Comparison of ENCODE assay signal across 8 mouse cellular contexts in the genomic region with DNA sequence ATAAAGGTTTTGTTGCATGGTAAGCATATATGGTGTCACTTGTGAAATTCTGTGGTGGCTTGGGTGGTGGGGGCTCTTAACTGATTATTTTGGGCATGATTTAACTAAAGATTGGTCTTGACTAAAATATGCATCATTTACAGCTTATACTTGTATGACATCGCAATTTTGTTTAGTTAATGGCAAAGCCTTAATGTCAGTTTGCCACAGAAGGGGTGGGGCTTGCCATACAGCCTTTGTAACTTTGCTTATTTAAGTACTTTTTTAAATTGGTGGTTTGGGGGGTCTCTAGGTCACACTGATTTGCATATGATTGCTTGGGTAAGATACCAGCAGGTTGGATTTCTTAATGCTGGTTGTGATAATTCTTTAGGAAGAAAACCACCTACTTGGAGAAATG. TPM values are rescaled to one million over a fixed set of nuclear protein-coding genes. Genes with fewer than 3 reads are reported as not detected.
A peak's percentile ranks its signal among the peaks of the same experiment; 100 is the strongest.
DNase-seq lines count a peak whose midpoint lies in the region; ATAC-seq and TF ChIP-seq lines count a peak whose summit lies in the region.

No protein-coding gene starts in this region.

- peaks cover 2 to 24% of the 10 kb centered on the region in 2 experiments; a peak in 3 of 4 replicates for H3K4me1 ChIP-seq in heart, embryonic 14.5 days (ENCODE audit: control insufficient read depth in 2 of 2, insufficient read depth in 2 of 2, low read length in 2 of 2)
- peaks cover 0 to 2% of the 10 kb centered on the region in 2 experiments; a peak in 1 of 4 replicates for H3K4me1 ChIP-seq in ES-E14 (ENCODE audit: control insufficient read depth in 2 of 2, insufficient read depth in 2 of 2, low read length in 2 of 2, poor library complexity in 1 of 2)
- H3K4me1 ChIP-seq in forebrain, embryonic 16.5 days (replicated peaks; ENCODE audit: control insufficient read depth, insufficient read depth, low read length) = peaks cover 33% of the 10 kb centered on the region
- peaks cover 25% of the 10 kb centered on the region for H3K4me1 ChIP-seq in liver, postnatal 0 days (ENCODE audit: insufficient read depth)

- in situ Hi-C loops in ES-E14 (cut with MboI; ENCODE audit: low sequenced_read_pairs in 2 of 2, unreplicated experiment in 2 of 2) = no loop called here

- no peaks in the 10 kb centered on the region for H3K27me3 ChIP-seq in heart, embryonic 14.5 days (ENCODE audit: control insufficient read depth, insufficient read depth, low read length)
- H3K27me3 ChIP-seq in forebrain, embryonic 16.5 days (replicated peaks; ENCODE audit: control insufficient read depth, insufficient read depth, low read length) = no peaks in the 10 kb centered on the region
- H3K27me3 ChIP-seq in liver, postnatal 0 days (ENCODE audit: insufficient read depth, low read length) = no peaks in the 10 kb centered on the region

- ATAC-seq in heart, embryonic 14.5 days (ENCODE audit: insufficient number of reproducible peaks, insufficient read depth, low FRiP score, low read depth) = no peak
- ATAC-seq in forebrain, embryonic 16.5 days = no peak
- no peak for ATAC-seq in liver, postnatal 0 days
- ATAC-seq in frontal cortex, adult (ENCODE audit: low TSS enrichment) = no peak

- 27% methylated on average over 1 of the region's 1 CpGs for WGBS in heart, embryonic 14.5 days
- 33% methylated on average over 1 of the region's 1 CpGs for WGBS in forebrain, embryonic 16.5 days
- 29% methylated on average over 1 of the region's 1 CpGs for WGBS in liver, postnatal 0 days (ENCODE audit: insufficient replicate concordance)

- no peaks in the 10 kb centered on the region for H3K9me3 ChIP-seq in heart, embryonic 14.5 days (ENCODE audit: control insufficient read depth, low read length)
- no peaks in the 10 kb centered on the region for H3K9me3 ChIP-seq in ES-E14 (ENCODE audit: control insufficient read depth, insufficient read depth, low read depth, low read length)
- no peaks in the 10 kb centered on the region for H3K9me3 ChIP-seq in forebrain, embryonic 16.5 days (ENCODE audit: control insufficient read depth, low read length)
- H3K9me3 ChIP-seq in liver, postnatal 0 days (ENCODE audit: low read length) = no peaks in the 10 kb centered on the region

- no peak for TF ChIP-seq EP300 in liver, postnatal 0 days (IDR thresholded peaks at IDR 0.05; ENCODE audit: low read depth)

- intact Hi-C loops in heart, postnatal 25 days (cut with DNase I) = loop anchor here (5.0 to 10.0 kb wide), 2 partner anchors 96 to 618 kb away; partner anchors contain the start of genes Akap10, Ncor1 and Pigl

- H3K36me3 ChIP-seq in heart, embryonic 14.5 days (ENCODE audit: control insufficient read depth, insufficient read depth, low read length) = peaks cover 21% of the 10 kb centered on the region
- peaks cover 6% of the 10 kb centered on the region for H3K36me3 ChIP-seq in ES-E14 (ENCODE audit: control insufficient read depth, insufficient read depth, low read length, poor library complexity, severe bottlenecking)
- peaks cover 2% of the 10 kb centered on the region; the same call in 1 of the 2 replicates for H3K36me3 ChIP-seq in forebrain, embryonic 16.5 days (ENCODE audit: control insufficient read depth, insufficient read depth)
- peaks cover 24% of the 10 kb centered on the region for H3K36me3 ChIP-seq in liver, postnatal 0 days (replicated peaks; ENCODE audit: insufficient read depth, low read length)

- H3K27ac ChIP-seq in heart, embryonic 14.5 days (replicated peaks in 1 of 2; ENCODE audit: control insufficient read depth in 1 of 2, insufficient read depth in 1 of 2, low read depth in 2 of 2, low read length in 2 of 2) = no peak overlapping the region
- H3K27ac ChIP-seq in ES-E14 (ENCODE audit: insufficient read depth, low read depth, low read length, poor library complexity, severe bottlenecking) = no peak overlapping the region
- H3K27ac ChIP-seq in forebrain, embryonic 16.5 days (ENCODE audit: low read length) = no peak overlapping the region
- no peak overlapping the region for H3K27ac ChIP-seq in liver, postnatal 0 days (ENCODE audit: low read depth)

- peak overlapping the region; percentile 76 for H3K9ac ChIP-seq in heart, embryonic 14.5 days (ENCODE audit: low read length)
- H3K9ac ChIP-seq in ES-E14 (ENCODE audit: insufficient read depth, low read depth, low read length, poor library complexity, severe bottlenecking) = no peak overlapping the region; the same call in 1 of the 2 replicates
- peak overlapping the region; percentile 10; the same call in 1 of the 2 replicates for H3K9ac ChIP-seq in forebrain, embryonic 16.5 days (replicated peaks; ENCODE audit: low read depth, low read length)
- peak overlapping the region; percentile 35 for H3K9ac ChIP-seq in liver, postnatal 0 days (replicated peaks)

- peak overlapping the region; percentile 45 to 56 for H3K4me3 ChIP-seq in heart, embryonic 14.5 days (ENCODE audit: control insufficient read depth in 1 of 2, insufficient read depth in 1 of 2, low read depth in 1 of 2, low read length in 2 of 2)
- H3K4me3 ChIP-seq in ES-E14 (ENCODE audit: insufficient read depth in 1 of 2, low read depth in 1 of 2, low read length in 2 of 2, poor library complexity in 1 of 2, severe bottlenecking in 1 of 2) = peak overlapping the region; percentile 43 to 59
- peak overlapping the region; percentile 42 for H3K4me3 ChIP-seq in forebrain, embryonic 16.5 days (replicated peaks; ENCODE audit: low read length)
- H3K4me3 ChIP-seq in liver, postnatal 0 days (ENCODE audit: low read depth, low read length) = peak overlapping the region; percentile 52

- no peak for DNase-seq in heart, postnatal 25 days (ENCODE audit: low spot score)
- DNase-seq in ES-E14 (ENCODE audit: low read depth, low spot score) = no peak
- no peak for DNase-seq in liver, postnatal 0 days
- DNase-seq in adrenal gland, adult 8-10 months = no peak
- no peak for DNase-seq in testis, postnatal 14 days (ENCODE audit: low spot score)

- peak overlapping the region; percentile 98 for H3K4me2 ChIP-seq in heart, embryonic 14.5 days (ENCODE audit: low read length)
- peak overlapping the region; percentile 74 for H3K4me2 ChIP-seq in forebrain, embryonic 16.5 days (ENCODE audit: low read length)
- H3K4me2 ChIP-seq in liver, postnatal 0 days (ENCODE audit: low read depth, low read length) = peak overlapping the region; percentile 74

- no peak for TF ChIP-seq CTCF in liver, postnatal 0 days (IDR thresholded peaks at IDR 0.05; ENCODE audit: low read depth)

TF ChIP-seq in ES-E14, 5 proteins besides CTCF, POLR2A, EP300 and RAD21:
- TF ChIP-seq ZNF384 (IDR thresholded peaks at IDR 0.05; ENCODE audit: low read depth, low read length) (no peak), HCFC1 (IDR thresholded peaks at IDR 0.05; ENCODE audit: borderline replicate concordance, insufficient read depth, low read length) (no peak), MAFK (IDR thresholded peaks at IDR 0.05; ENCODE audit: insufficient read depth, low read depth, low read length) (no peak), ZC3H11A (IDR thresholded peaks at IDR 0.05; ENCODE audit: borderline replicate concordance, low read depth, low read length) (no peak), CHD2 (IDR thresholded peaks at IDR 0.05; ENCODE audit: low read depth, low read length) (no peak)

RNA-seq across cellular contexts. Expression of gene Ubb, which starts 2.2 kb away (rescaled TPM):
- 2,716 and 2,876 TPM in 2 replicates for polyA plus RNA-seq in heart, embryonic 14.5 days (2014; fragmentation: Nextera tagmentation; extraction: Ambion mirVana)
- total RNA-seq in heart, postnatal 25 days (2021) = 100 to 1,000 TPM; 561 to 624 TPM
- total RNA-seq in ES-E14 (2012; rRNA removed) = 1,350 and 1,664 TPM in 2 replicates
- polyA plus RNA-seq in forebrain, embryonic 16.5 days (2015; fragmentation: Nextera tagmentation; extraction: Ambion mirVana) = 4,671 and 4,745 TPM in 2 replicates
- polyA plus RNA-seq in liver, postnatal 0 days (2015; fragmentation: Nextera tagmentation; extraction: Ambion mirVana) = 1,161 and 1,214 TPM in 2 replicates
- total RNA-seq in adrenal gland, adult 8-10 months (2022) = 1,000 to 10,000 TPM; 1,433 to 1,769 (median 1,540) TPM

RNA-seq across cellular contexts. Expression of gene Cenpv, which starts 14.1 kb away (rescaled TPM):
- polyA plus RNA-seq in heart, embryonic 14.5 days (2014; fragmentation: Nextera tagmentation; extraction: Ambion mirVana) = 29.8 and 37.7 TPM in 2 replicates
- 10 to 100 TPM; 22.5 to 26.4 TPM for total RNA-seq in heart, postnatal 25 days (2021)
- 66.5 and 68.0 TPM in 2 replicates for total RNA-seq in ES-E14 (2012; rRNA removed)
- 79.5 and 86.3 TPM in 2 replicates for polyA plus RNA-seq in forebrain, embryonic 16.5 days (2015; fragmentation: Nextera tagmentation; extraction: Ambion mirVana)
- 9.8 and 14.0 TPM in 2 replicates for polyA plus RNA-seq in liver, postnatal 0 days (2015; fragmentation: Nextera tagmentation; extraction: Ambion mirVana)
- 10 to 100 TPM; 31.1 to 42.2 (median 39.0) TPM for total RNA-seq in adrenal gland, adult 8-10 months (2022)

RNA-seq across cellular contexts. Expression of gene Trpv2, which starts 21.1 kb away (rescaled TPM):
- polyA plus RNA-seq in heart, embryonic 14.5 days (2014; fragmentation: Nextera tagmentation; extraction: Ambion mirVana) = 3.7 and 4.2 TPM in 2 replicates
- total RNA-seq in heart, postnatal 25 days (2021) = 1 to 10 TPM; 2.4 to 3.3 TPM
- total RNA-seq in ES-E14 (2012; rRNA removed) = 9.8 and 13.4 TPM in 2 replicates
- 19.1 and 27.2 TPM in 2 replicates for polyA plus RNA-seq in forebrain, embryonic 16.5 days (2015; fragmentation: Nextera tagmentation; extraction: Ambion mirVana)
- 4.7 and 5.4 TPM in 2 replicates for polyA plus RNA-seq in liver, postnatal 0 days (2015; fragmentation: Nextera tagmentation; extraction: Ambion mirVana)
- total RNA-seq in adrenal gland, adult 8-10 months (2022) = 1 to 10 TPM; 3.6 to 7.2 (median 4.9) TPM
